Comparison of ENCODE assay signal across 8 mouse cellular contexts in genomic region chr2:20339919-20340318, GRCm38 (mm10).
DNase-seq lines count a peak whose midpoint lies in the region; ATAC-seq and TF ChIP-seq lines count a peak whose summit lies in the region.

No protein-coding gene starts in this region.

- H3K9me3 ChIP-seq in intestine, postnatal 0 days (ENCODE audit: control insufficient read depth), result no peaks in the 10 kb centered on the region
- no peaks in the 10 kb centered on the region for H3K9me3 ChIP-seq in heart, embryonic 10.5 days

- H3K4me2 ChIP-seq in intestine, postnatal 0 days (replicated peaks; ENCODE audit: low read depth), result peak overlapping the region; percentile 63

- peak; percentile 62 for ATAC-seq in Patski
- peak; percentile 89 for ATAC-seq in intestine, postnatal 0 days

- H3K4me3 ChIP-seq in intestine, postnatal 0 days (ENCODE audit: low read depth, low read length), result peak overlapping the region; percentile 26
- H3K4me3 ChIP-seq in cerebellum, adult 2 months (replicated peaks; ENCODE audit: insufficient read depth, low read depth, low read length), result no peak overlapping the region
- no peak overlapping the region; the same call in 1 of the 2 replicates for H3K4me3 ChIP-seq in heart, embryonic 10.5 days

- H3K9ac ChIP-seq in intestine, postnatal 0 days (ENCODE audit: low read depth, low read length), result no peak overlapping the region

- POLR2A ChIA-PET in Patski (lab: Charles Lee), result no interaction called here

- 0 out of 2 replicates have a peak, but pooled peaks cover 7% of the 10 kb centered on the region for H3K4me1 ChIP-seq in intestine, postnatal 0 days (replicated peaks; ENCODE audit: control insufficient read depth, insufficient read depth, low read length)
- no peaks in the 10 kb centered on the region for H3K4me1 ChIP-seq in cerebellum, adult 2 months (ENCODE audit: control insufficient read depth, insufficient read depth, low read length)
- H3K4me1 ChIP-seq in heart, embryonic 10.5 days, result 0 out of 2 replicates have a peak, but pooled peaks cover 6% of the 10 kb centered on the region

- no peak for TF ChIP-seq CTCF in Patski (IDR thresholded peaks at IDR 0.05)
- TF ChIP-seq CTCF in intestine, postnatal 0 days (IDR thresholded peaks at IDR 0.05; ENCODE audit: low read depth), result no peak
- TF ChIP-seq CTCF in cerebellum, adult 2 months (IDR thresholded peaks at IDR 0.05; ENCODE audit: borderline replicate concordance, insufficient read depth, low read depth, low read length), result no peak

- DNase-seq in Patski (ENCODE audit: low read depth, low spot score), result no peak
- DNase-seq in embryo, embryonic 11 days, result peak; percentile 34
- DNase-seq in lung, postnatal 14 days, result peak; percentile 25
- no peak for DNase-seq in cerebellum, adult 2 months
- no peak for DNase-seq in ovary, adult 18-20 months (ENCODE audit: low spot score)
- DNase-seq in cerebellum, adult 11-12 months, result no peak
- no peak for DNase-seq in heart, embryonic 10.5 days (ENCODE audit: low spot score)

- H3K36me3 ChIP-seq in intestine, postnatal 0 days (ENCODE audit: control insufficient read depth, insufficient read depth), result no peaks in the 10 kb centered on the region
- no peaks in the 10 kb centered on the region for H3K36me3 ChIP-seq in heart, embryonic 10.5 days

- no peak for TF ChIP-seq POLR2A in cerebellum, adult 2 months (IDR thresholded peaks at IDR 0.05; ENCODE audit: borderline replicate concordance, insufficient read depth, low read length)

- in situ Hi-C loops in Patski (cut with MboI; ENCODE audit: low pct_unique_long_range_greater_than_20kb), result loop anchor here (5.0 to 10.0 kb wide), 3 partner anchors 48 to 315 kb away; no protein-coding TSS in a partner anchor

- WGBS in intestine, postnatal 0 days, result 6% methylated on average over 12 of the region's 12 CpGs
- 12% methylated on average over 12 of the region's 12 CpGs for WGBS in cerebellum, adult 2 months
- WGBS in heart, embryonic 10.5 days, result 44% methylated on average over 12 of the region's 12 CpGs

- no peaks in the 10 kb centered on the region for H3K27me3 ChIP-seq in Patski
- H3K27me3 ChIP-seq in intestine, postnatal 0 days (replicated peaks; ENCODE audit: control insufficient read depth, insufficient read depth, low read length), result no peaks in the 10 kb centered on the region
- H3K27me3 ChIP-seq in cerebellum, adult 2 months (ENCODE audit: control insufficient read depth, insufficient read depth, low read length), result no peaks in the 10 kb centered on the region
- no peaks in the 10 kb centered on the region for H3K27me3 ChIP-seq in heart, embryonic 10.5 days (ENCODE audit: insufficient read depth, poor library complexity, severe bottlenecking)

- no peak overlapping the region for H3K27ac ChIP-seq in intestine, postnatal 0 days (ENCODE audit: low read depth, low read length)
- no peak overlapping the region for H3K27ac ChIP-seq in cerebellum, adult 2 months (ENCODE audit: insufficient read depth, low read length)
- no peak overlapping the region for H3K27ac ChIP-seq in heart, embryonic 10.5 days

- CTCF ChIA-PET in Patski (lab: Charles Lee), result interaction anchor here (1.4 kb wide), 1 partner anchor 9 kb away, joined by 3 read pairs; no protein-coding TSS in a partner anchor

Comparison
In these comparisons a context has a peak if more than half of its experiments do, and no peak if none do; other contexts are left out.
1. DNase-seq: peak in embryo, embryonic 11 days (single experiment) and lung, postnatal 14 days (single experiment); none in Patski (single experiment), cerebellum, adult 2 months (0 of 2), ovary, adult 18-20 months (single experiment), cerebellum, adult 11-12 months (single experiment) and heart, embryonic 10.5 days (single experiment).